Mouse (Mus musculus) thymus, postnatal 4 days (tissue): ENCODE measurements around the gene Ankrd44.

ENCODE experiments used
- DNase-seq: peaks from one replicate; pipeline ENCODE4 v3.0.0; 2021

Ankrd44 gene

GRCm38 (mm10) chr1:54600275-54600674, 325.9 kb downstream of the Ankrd44 start:
- no peak for DNase-seq

GRCm38 (mm10) chr1:54597594-54598217, 328.5 kb downstream of the Ankrd44 start:
- no peak for DNase-seq

GRCm38 (mm10) chr1:54596151-54596550, 330.0 kb downstream of the Ankrd44 start:
- no peak for DNase-seq
